Mouse (Mus musculus) small intestine, adult 2 months (tissue): ENCODE data around the gene Rabep2.

Experiments used
- CTCF ChIP-seq: fragments of 200-500 bp; IDR thresholded peaks from 2 replicates; pipeline ENCODE4 v1.5.1; 2012; ENCODE audit warnings: low read depth, mild to moderate bottlenecking, control low read depth, inconsistent platforms, low read length, moderate library complexity, mixed read lengths; ENCODE audit not compliant: insufficient replicate concordance, insufficient read length; ENCODE audit errors: extremely low read depth
- POLR2A ChIP-seq: fragments of 200-500 bp; IDR thresholded peaks from 2 replicates; pipeline ENCODE4 v1.6.1; 2012; ENCODE audit warnings: low read depth, mild to moderate bottlenecking, control low read depth, inconsistent platforms, low read length, moderate library complexity

- no peak for TF ChIP-seq POLR2A
- TF ChIP-seq CTCF: no peak
These were observed 35.6 kb downstream of the Rabep2 start for GRCm38 (mm10) chr7:126464121-126464520.
